Mouse (Mus musculus): ENCODE measurements around the gene Adipoq. TPM values are rescaled to one million over a fixed set of nuclear protein-coding genes. Genes with fewer than 3 reads are reported as not detected.
A peak's percentile ranks its signal among the peaks of the same experiment; 100 is the strongest.

Adipoq gene
- polyA plus RNA-seq, 1 experiment, result 5.8 TPM

GRCm38 (mm10) chr16:23130303-23130702 is 16.0 kb upstream of the Adipoq start:
- no peaks in the 10 kb centered on the region for H3K36me3 ChIP-seq (ENCODE audit: control insufficient read depth, insufficient read depth, low read length)
- peaks cover 4% of the 10 kb centered on the region; the same call in 1 of the 2 replicates for H3K4me1 ChIP-seq (ENCODE audit: control insufficient read depth, insufficient read depth, insufficient read length)
- TF ChIP-seq CTCF (IDR thresholded peaks at IDR 0.05; ENCODE audit: extremely low read depth, insufficient read depth, insufficient read length, insufficient replicate concordance) (no peak), POLR2A (IDR thresholded peaks at IDR 0.05; ENCODE audit: low read depth, low read length) (no peak)
- H3K27ac ChIP-seq (ENCODE audit: insufficient read depth, low read length), result no peak overlapping the region
- 93% methylated on average over 3 of the region's 3 CpGs for WGBS
- H3K4me3 ChIP-seq (ENCODE audit: extremely low read depth, insufficient read depth, insufficient read length), result no peak overlapping the region
- H3K27me3 ChIP-seq (ENCODE audit: control insufficient read depth, insufficient read depth, low read length), result no peaks in the 10 kb centered on the region
- DNase-seq (ENCODE audit: low read depth in 1 of 2, low spot score in 2 of 2), result no peak

DNA sequence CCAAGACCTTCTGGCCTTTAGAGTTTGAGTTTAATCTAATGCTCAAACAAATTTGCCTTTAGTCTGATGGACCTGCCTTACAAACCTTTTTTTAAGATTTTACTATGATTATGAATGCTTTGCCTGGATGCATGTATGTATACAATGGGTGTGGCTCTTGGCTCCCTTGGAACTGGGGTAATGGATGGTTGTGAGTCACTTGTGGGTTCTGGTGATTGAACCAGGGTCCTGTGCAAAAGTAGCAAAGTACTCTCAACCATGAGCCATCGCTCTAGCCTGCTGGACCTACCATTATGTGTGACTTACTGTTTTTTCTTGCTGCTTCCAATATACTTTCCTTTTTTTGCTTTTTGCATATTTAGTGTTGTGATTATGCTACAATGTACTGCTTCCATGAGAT is 14.0 kb upstream of the Adipoq start:
- DNase-seq (ENCODE audit: low read depth in 1 of 2, low spot score in 2 of 2), result no peak
- Histone ChIP-seq H3K27ac (ENCODE audit: insufficient read depth, low read length) (no peak overlapping the region), H3K36me3 (ENCODE audit: control insufficient read depth, insufficient read depth, low read length) (no peaks in the 10 kb centered on the region), H3K4me1 (ENCODE audit: control insufficient read depth, insufficient read depth, insufficient read length) (peaks cover 6% of the 10 kb centered on the region; the same call in 1 of the 2 replicates), H3K4me3 (ENCODE audit: extremely low read depth, insufficient read depth, insufficient read length) (no peak overlapping the region), H3K27me3 (ENCODE audit: control insufficient read depth, insufficient read depth, low read length) (no peaks in the 10 kb centered on the region)
- WGBS, result 100% methylated on average over 1 of the region's 1 CpGs
- no peak for TF ChIP-seq CTCF (IDR thresholded peaks at IDR 0.05; ENCODE audit: extremely low read depth, insufficient read depth, insufficient read length, insufficient replicate concordance)
- no peak for TF ChIP-seq POLR2A (IDR thresholded peaks at IDR 0.05; ENCODE audit: low read depth, low read length)

- Histone ChIP-seq H3K36me3 (ENCODE audit: control insufficient read depth, insufficient read depth, low read length) (no peaks in the 10 kb centered on the region), H3K4me3 (ENCODE audit: extremely low read depth, insufficient read depth, insufficient read length) (no peak overlapping the region), H3K27me3 (ENCODE audit: control insufficient read depth, insufficient read depth, low read length) (no peaks in the 10 kb centered on the region), H3K4me1 (ENCODE audit: control insufficient read depth, insufficient read depth, insufficient read length) (peaks cover 5% of the 10 kb centered on the region; the same call in 1 of the 2 replicates), H3K27ac (ENCODE audit: insufficient read depth, low read length) (no peak overlapping the region)
- TF ChIP-seq POLR2A (IDR thresholded peaks at IDR 0.05; ENCODE audit: low read depth, low read length), result no peak
- no peak for TF ChIP-seq CTCF (IDR thresholded peaks at IDR 0.05; ENCODE audit: extremely low read depth, insufficient read depth, insufficient read length, insufficient replicate concordance)
- 23% methylated on average over 11 of the region's 11 CpGs for WGBS
- DNase-seq (ENCODE audit: low read depth in 1 of 2, low spot score in 2 of 2), result peak in 1 of 2 experiments; percentile 44
Observed at GRCm38 (mm10) chr16:23135421-23136149, 10.8 kb upstream of the Adipoq start.

DNA sequence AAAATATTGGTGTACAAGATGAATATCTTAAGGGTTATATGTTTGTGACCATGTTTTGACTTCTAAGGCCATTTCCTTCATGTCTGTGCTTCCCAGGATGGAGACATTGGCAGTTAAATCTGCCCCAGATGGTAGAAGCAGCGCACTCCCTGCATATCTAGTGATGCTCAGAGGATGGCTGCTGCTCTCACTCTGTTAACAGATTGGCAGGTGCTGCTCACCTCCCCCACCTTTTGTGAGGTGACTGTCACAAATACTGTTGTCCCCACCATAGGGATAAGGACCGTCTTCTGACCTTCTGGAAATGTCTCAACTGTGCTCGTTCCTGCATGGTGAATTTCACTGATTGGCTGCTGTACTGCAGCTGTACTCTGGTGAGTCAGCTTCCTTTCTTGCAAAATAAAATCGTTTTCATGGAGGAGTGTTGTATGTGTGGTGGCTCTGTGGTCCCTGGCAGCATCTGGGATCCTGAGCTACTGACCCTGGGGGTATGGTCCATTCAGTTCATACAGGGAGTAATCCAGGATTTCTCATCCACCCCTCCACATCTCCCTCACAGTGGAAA is 9.8 kb upstream of the Adipoq start:
- Histone ChIP-seq H3K27ac (ENCODE audit: insufficient read depth, low read length) (no peak overlapping the region), H3K4me1 (ENCODE audit: control insufficient read depth, insufficient read depth, insufficient read length) (peaks cover 5% of the 10 kb centered on the region; the same call in 1 of the 2 replicates), H3K27me3 (ENCODE audit: control insufficient read depth, insufficient read depth, low read length) (no peaks in the 10 kb centered on the region), H3K36me3 (ENCODE audit: control insufficient read depth, insufficient read depth, low read length) (no peaks in the 10 kb centered on the region), H3K4me3 (ENCODE audit: extremely low read depth, insufficient read depth, insufficient read length) (no peak overlapping the region)
- TF ChIP-seq POLR2A (IDR thresholded peaks at IDR 0.05; ENCODE audit: low read depth, low read length) (no peak), CTCF (IDR thresholded peaks at IDR 0.05; ENCODE audit: extremely low read depth, insufficient read depth, insufficient read length, insufficient replicate concordance) (no peak)
- no peak for DNase-seq (ENCODE audit: low read depth in 1 of 2, low spot score in 2 of 2)
- 38% methylated on average over 4 of the region's 4 CpGs for WGBS

GRCm38 (mm10) chr16:23140911-23141310 is 5.4 kb upstream of the Adipoq start:
- TF ChIP-seq POLR2A (IDR thresholded peaks at IDR 0.05; ENCODE audit: low read depth, low read length) (no peak), CTCF (IDR thresholded peaks at IDR 0.05; ENCODE audit: extremely low read depth, insufficient read depth, insufficient read length, insufficient replicate concordance) (no peak)
- Histone ChIP-seq H3K36me3 (ENCODE audit: control insufficient read depth, insufficient read depth, low read length) (no peaks in the 10 kb centered on the region), H3K4me3 (ENCODE audit: extremely low read depth, insufficient read depth, insufficient read length) (no peak overlapping the region), H3K27ac (ENCODE audit: insufficient read depth, low read length) (peak overlapping the region; percentile 33; the same call in 1 of the 2 replicates), H3K27me3 (ENCODE audit: control insufficient read depth, insufficient read depth, low read length) (no peaks in the 10 kb centered on the region), H3K4me1 (ENCODE audit: control insufficient read depth, insufficient read depth, insufficient read length) (peaks cover 14% of the 10 kb centered on the region)
- peak in 1 of 2 experiments; percentile 33 for DNase-seq (ENCODE audit: low read depth in 1 of 2, low spot score in 2 of 2)
- WGBS, result 35% methylated on average over 3 of the region's 3 CpGs

DNA sequence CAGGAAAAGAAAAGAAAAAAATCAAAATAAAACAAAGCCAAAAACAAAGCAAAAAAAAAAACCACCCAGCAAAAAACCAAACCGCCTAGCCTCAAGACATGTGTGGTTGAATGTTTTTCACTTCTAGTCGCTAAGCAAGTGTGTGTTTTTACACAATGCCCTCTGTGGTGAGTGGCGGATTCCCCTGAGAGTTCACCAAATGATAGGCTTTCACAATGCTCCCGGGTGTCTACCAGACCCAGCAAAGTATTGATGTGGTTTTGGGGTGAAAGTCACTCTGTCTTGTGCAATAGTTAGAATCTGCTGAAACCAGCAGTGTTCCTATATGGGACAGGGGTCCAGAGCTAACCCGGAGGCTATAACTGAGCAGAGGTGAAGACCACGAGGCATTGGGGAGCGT is 2.0 kb upstream of the Adipoq start:
- peak; percentile 39 to 83 for DNase-seq (ENCODE audit: low read depth in 1 of 2, low spot score in 2 of 2)
- WGBS, result 15% methylated on average over 7 of the region's 7 CpGs
- Histone ChIP-seq H3K4me3 (ENCODE audit: extremely low read depth, insufficient read depth, insufficient read length) (no peak overlapping the region), H3K27me3 (ENCODE audit: control insufficient read depth, insufficient read depth, low read length) (no peaks in the 10 kb centered on the region), H3K4me1 (ENCODE audit: control insufficient read depth, insufficient read depth, insufficient read length) (peaks cover 17% of the 10 kb centered on the region), H3K36me3 (ENCODE audit: control insufficient read depth, insufficient read depth, low read length) (no peaks in the 10 kb centered on the region), H3K27ac (ENCODE audit: insufficient read depth, low read length) (peak overlapping the region; percentile 10; the same call in 1 of the 2 replicates)
- no peak for TF ChIP-seq CTCF (IDR thresholded peaks at IDR 0.05; ENCODE audit: extremely low read depth, insufficient read depth, insufficient read length, insufficient replicate concordance)
- no peak for TF ChIP-seq POLR2A (IDR thresholded peaks at IDR 0.05; ENCODE audit: low read depth, low read length)

- WGBS, result 77% methylated on average over 5 of the region's 5 CpGs
- TF ChIP-seq CTCF (IDR thresholded peaks at IDR 0.05; ENCODE audit: extremely low read depth, insufficient read depth, insufficient read length, insufficient replicate concordance) (no peak), POLR2A (IDR thresholded peaks at IDR 0.05; ENCODE audit: low read depth, low read length) (no peak)
- Histone ChIP-seq H3K4me1 (ENCODE audit: control insufficient read depth, insufficient read depth, insufficient read length) (peaks cover 21% of the 10 kb centered on the region), H3K27me3 (ENCODE audit: control insufficient read depth, insufficient read depth, low read length) (no peaks in the 10 kb centered on the region), H3K36me3 (ENCODE audit: control insufficient read depth, insufficient read depth, low read length) (no peaks in the 10 kb centered on the region), H3K4me3 (ENCODE audit: extremely low read depth, insufficient read depth, insufficient read length) (no peak overlapping the region), H3K27ac (ENCODE audit: insufficient read depth, low read length) (no peak overlapping the region)
- no peak for DNase-seq (ENCODE audit: low read depth in 1 of 2, low spot score in 2 of 2)
Observed at GRCm38 (mm10) chr16:23145211-23145610, 1.1 kb upstream of the Adipoq start.
